Mouse (Mus musculus) olfactory bulb, adult 2 months (tissue): ENCODE measurements around the gene Abr.

Experiments used
- CTCF ChIP-seq: fragments of 200-500 bp; IDR thresholded peaks from 2 replicates; pipeline ENCODE4 v1.5.1; 2012; ENCODE audit warnings: low read depth, mild to moderate bottlenecking, low read length, moderate library complexity; ENCODE audit not compliant: insufficient read depth
- POLR2A ChIP-seq: fragments of 200-500 bp; IDR thresholded peaks from 2 replicates; pipeline ENCODE4 v1.6.1; 2012; ENCODE audit warnings: mild to moderate bottlenecking, low read depth, low read length, moderate library complexity; ENCODE audit not compliant: insufficient read depth

GRCm38 (mm10) chr11:76429046-76429445 lies 193.1 kb downstream of the Abr start:
- TF ChIP-seq POLR2A (no peak), CTCF (no peak)
